Mouse (Mus musculus): ENCODE results near the gene Lmod1.

The Lmod1 gene

GRCm38 (mm10) chr1:135324571-135324970 lies at the start of gene Lmod1:
TSS of gene Lmod1 (plus strand) at chr1:135324807.
- DNase-seq (ENCODE audit: inconsistent age in 2 of 2, low spot score in 1 of 2): peak; percentile 14 to 43

GRCm38 (mm10) chr1:135280646-135281045 lies 44.0 kb upstream of the Lmod1 start:
- DNase-seq (ENCODE audit: inconsistent age in 2 of 2, low spot score in 1 of 2): peak; percentile 90 to 94

GRCm38 (mm10) chr1:135281841-135282240 lies 42.8 kb upstream of the Lmod1 start:
- no peak for DNase-seq (ENCODE audit: inconsistent age in 2 of 2, low spot score in 1 of 2)

- peak in 1 of 2 experiments; percentile 81 for DNase-seq (ENCODE audit: inconsistent age in 2 of 2, low spot score in 1 of 2)
Observed at GRCm38 (mm10) chr1:135282536-135283286, 41.9 kb upstream of the Lmod1 start.

- DNase-seq (ENCODE audit: inconsistent age in 2 of 2, low spot score in 1 of 2): no peak
Observed at GRCm38 (mm10) chr1:135283287-135283825, 41.3 kb upstream of the Lmod1 start.

- peak; percentile 85 to 95 for DNase-seq (ENCODE audit: inconsistent age in 2 of 2, low spot score in 1 of 2)
Observed at GRCm38 (mm10) chr1:135283826-135284291, 40.7 kb upstream of the Lmod1 start, which contains the start of gene Rnpep. TSS of gene Rnpep (minus strand) at chr1:135284084.

- no peak for DNase-seq (ENCODE audit: inconsistent age in 2 of 2, low spot score in 1 of 2)
Observed at GRCm38 (mm10) chr1:135286311-135286710, 38.3 kb upstream of the Lmod1 start.

- DNase-seq (ENCODE audit: inconsistent age in 2 of 2, low spot score in 1 of 2): no peak
Observed at GRCm38 (mm10) chr1:135290908-135291307, 33.7 kb upstream of the Lmod1 start.

GRCm38 (mm10) chr1:135311356-135311755 lies 13.3 kb upstream of the Lmod1 start:
- DNase-seq (ENCODE audit: inconsistent age in 2 of 2, low spot score in 1 of 2): no peak

- no peak for DNase-seq (ENCODE audit: inconsistent age in 2 of 2, low spot score in 1 of 2)
Observed at GRCm38 (mm10) chr1:135312201-135312600, 12.4 kb upstream of the Lmod1 start.

- DNase-seq (ENCODE audit: inconsistent age in 2 of 2, low spot score in 1 of 2): peak; percentile 95 to 98
Observed at GRCm38 (mm10) chr1:135313284-135314031, 11.1 kb upstream of the Lmod1 start, which contains the start of gene Timm17a. TSS of gene Timm17a (minus strand) at chr1:135313778.

- peak in 1 of 2 experiments; percentile 26 for DNase-seq (ENCODE audit: inconsistent age in 2 of 2, low spot score in 1 of 2)
Observed at GRCm38 (mm10) chr1:135323367-135323901, 1.2 kb upstream of the Lmod1 start.

GRCm38 (mm10) chr1:135325934-135326333 lies 1.3 kb downstream of the Lmod1 start:
- no peak for DNase-seq (ENCODE audit: inconsistent age in 2 of 2, low spot score in 1 of 2)

GRCm38 (mm10) chr1:135328368-135328767 lies 3.8 kb downstream of the Lmod1 start:
- DNase-seq (ENCODE audit: inconsistent age in 2 of 2, low spot score in 1 of 2): no peak

- no peak for DNase-seq (ENCODE audit: inconsistent age in 2 of 2, low spot score in 1 of 2)
Observed at GRCm38 (mm10) chr1:135330578-135330977, 6.0 kb downstream of the Lmod1 start.

- no peak for DNase-seq (ENCODE audit: inconsistent age in 2 of 2, low spot score in 1 of 2)
Observed at GRCm38 (mm10) chr1:135341947-135342346, 17.3 kb downstream of the Lmod1 start.

- DNase-seq (ENCODE audit: inconsistent age in 2 of 2, low spot score in 1 of 2): no peak
Observed at GRCm38 (mm10) chr1:135344026-135344425, 19.4 kb downstream of the Lmod1 start.

- DNase-seq (ENCODE audit: inconsistent age in 2 of 2, low spot score in 1 of 2): no peak
Observed at GRCm38 (mm10) chr1:135346891-135347290, 22.3 kb downstream of the Lmod1 start.

GRCm38 (mm10) chr1:135347498-135348169 lies 23.0 kb downstream of the Lmod1 start:
- DNase-seq (ENCODE audit: inconsistent age in 2 of 2, low spot score in 1 of 2): peak; percentile 75 to 87

GRCm38 (mm10) chr1:135351953-135352352 lies 27.3 kb downstream of the Lmod1 start:
- peak in 1 of 2 experiments; percentile 40 for DNase-seq (ENCODE audit: inconsistent age in 2 of 2, low spot score in 1 of 2)

- DNase-seq (ENCODE audit: inconsistent age in 2 of 2, low spot score in 1 of 2): no peak
Observed at GRCm38 (mm10) chr1:135359071-135359470, 34.5 kb downstream of the Lmod1 start.
